Mouse (Mus musculus) frontal cortex, adult 2 months (tissue): ENCODE measurements at regions not wholly inside any gene's neighbourhood (a gene's known extent, or its start where the extent isn't known, plus 50 kb on each side); places are given as distances from the start of the nearest gene placed in this dataset.

ENCODE experiments used
- DNase-seq, 2 experiments: peaks; one replicate each; pipeline ENCODE4 v3.0.0; 2022; ENCODE audit warnings: low spot score in 1 of 2; ENCODE audit errors: extremely low spot score in 1 of 2

DNA sequence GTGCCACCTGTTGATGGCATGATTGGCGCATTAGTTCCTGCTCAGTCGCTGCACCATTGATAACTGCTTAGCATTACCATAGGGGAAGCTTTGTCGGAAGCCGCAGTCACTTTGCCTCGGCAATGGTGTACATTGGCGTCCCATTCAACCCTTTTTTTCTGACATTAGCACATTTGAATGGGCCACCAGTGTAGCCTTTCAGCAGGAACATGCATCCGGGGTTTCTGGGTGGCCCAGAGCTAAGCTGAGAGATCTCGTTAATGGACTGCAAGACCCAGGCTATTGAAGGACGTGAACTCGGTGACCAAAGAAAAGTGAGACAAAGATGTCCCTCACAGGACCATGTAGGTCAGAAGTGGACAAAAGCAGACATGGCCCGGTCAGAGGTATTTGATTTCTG is 97.3 kb downstream of the Brms1l start:
- no peak for DNase-seq

DNA sequence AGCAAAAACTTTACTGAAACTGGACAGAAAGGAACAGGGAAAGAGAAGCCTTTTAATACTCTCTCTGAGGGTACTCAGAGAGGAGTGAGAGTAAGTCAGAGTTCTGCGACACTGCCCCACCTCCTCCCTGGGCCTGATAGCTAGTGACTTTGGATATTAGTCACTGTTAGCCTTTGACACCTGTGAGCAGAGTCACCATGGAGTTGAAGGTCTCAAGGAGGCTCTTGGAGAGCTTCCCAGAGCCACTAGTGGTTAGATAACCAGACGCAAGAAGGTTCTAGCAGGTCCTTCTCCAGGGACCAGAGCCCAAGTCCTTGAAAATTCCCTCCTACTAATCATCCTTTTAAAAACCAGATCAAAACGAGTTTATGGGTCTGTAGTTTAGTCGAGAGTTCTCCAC is 94.3 kb downstream of the Brms1l start:
- DNase-seq = no peak

DNA sequence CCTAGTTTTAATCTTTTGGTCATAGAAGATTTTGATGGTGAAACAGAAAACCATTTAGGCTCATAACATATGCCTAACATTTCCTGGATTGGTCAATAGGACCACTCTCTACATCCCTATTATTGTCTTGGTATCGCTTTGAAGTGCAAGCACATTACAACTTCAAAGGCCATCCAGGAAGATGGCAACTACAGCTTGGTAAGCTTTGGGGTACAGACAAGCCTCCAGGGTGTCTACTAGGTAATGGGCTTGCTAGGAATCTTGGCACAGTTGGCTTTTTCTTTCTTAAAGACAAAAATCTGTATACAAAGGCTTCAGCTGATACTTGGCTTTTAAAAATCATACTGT is 90.8 kb downstream of the Brms1l start:
- DNase-seq = no peak

DNA sequence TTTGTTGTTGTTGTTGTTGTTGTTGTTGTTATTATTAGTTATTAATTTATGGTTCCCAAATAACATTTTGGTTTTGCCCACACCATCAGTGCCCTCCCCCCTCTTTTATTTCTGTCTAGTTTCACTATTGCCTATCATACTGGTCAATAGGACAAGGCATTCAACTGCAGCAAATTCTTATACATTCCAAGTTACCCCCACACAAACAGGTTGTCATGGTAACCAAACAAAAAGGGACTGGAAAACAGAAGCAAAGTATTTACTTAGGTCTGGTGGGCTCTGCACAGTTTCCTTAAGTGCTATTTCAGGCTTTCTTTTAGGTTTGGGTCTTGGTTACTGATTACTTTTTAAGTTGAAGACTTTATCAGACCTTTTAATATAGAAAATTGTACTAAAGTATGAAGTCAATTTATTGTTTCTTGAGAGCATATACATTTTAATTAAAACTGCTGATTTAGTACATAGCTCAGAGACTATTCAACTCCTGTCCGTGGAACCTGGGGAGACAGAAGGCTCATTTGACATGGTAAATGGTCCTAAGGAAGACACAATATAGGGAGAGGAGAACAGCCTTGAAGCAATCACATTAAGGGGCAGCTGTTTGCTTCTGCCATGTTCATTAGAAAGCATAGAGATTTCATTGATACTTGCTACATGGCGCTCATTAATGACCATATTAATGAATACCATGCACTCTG is 90.3 kb downstream of the Brms1l start:
- DNase-seq = no peak
